Mouse (Mus musculus): ENCODE data around the gene Ift88. TPM values are rescaled to one million over a fixed set of nuclear protein-coding genes. Genes with fewer than 3 reads are reported as not detected.

The Ift88 gene
- polyA plus RNA-seq, 1 experiment from 2014 or later: 6.1 TPM

Other genes starting within 250 kb of the Ift88 start
- gene Cryl1, start 25.5 kb upstream of the Ift88 start, polyA plus RNA-seq (2015; fragmentation: Nextera tagmentation; extraction: Ambion mirVana): 13.9 and 16.6 TPM in 2 replicates
- 2.0 and 2.7 TPM in 2 replicates for gene Il17d, start 100.7 kb downstream of the Ift88 start, polyA plus RNA-seq (2015; fragmentation: Nextera tagmentation; extraction: Ambion mirVana)
- 73.2 and 75.7 TPM in 2 replicates for gene Eef1akmt1, start 147.6 kb downstream of the Ift88 start, polyA plus RNA-seq (2015; fragmentation: Nextera tagmentation; extraction: Ambion mirVana)
- gene Xpo4, start 241.4 kb downstream of the Ift88 start, polyA plus RNA-seq (2015; fragmentation: Nextera tagmentation; extraction: Ambion mirVana): 13.0 and 13.7 TPM in 2 replicates

Measured in heart, embryonic 16.5 days (tissue).